Mouse (Mus musculus) kidney, adult 8-10 months (tissue): ENCODE measurements around the gene 4632433K11Rik.
A peak's percentile ranks its signal among the peaks of the same experiment; 100 is the strongest.
"Not testable (repeated sequence)": the region's sequence is repeated elsewhere in the genome, so short reads cannot be mapped to it uniquely, and the experiment has no call there.

ENCODE experiments used
- DNase-seq, 2 experiments: peaks; one replicate each; pipeline ENCODE4 v3.0.0; 2022

4632433K11Rik gene

DNA sequence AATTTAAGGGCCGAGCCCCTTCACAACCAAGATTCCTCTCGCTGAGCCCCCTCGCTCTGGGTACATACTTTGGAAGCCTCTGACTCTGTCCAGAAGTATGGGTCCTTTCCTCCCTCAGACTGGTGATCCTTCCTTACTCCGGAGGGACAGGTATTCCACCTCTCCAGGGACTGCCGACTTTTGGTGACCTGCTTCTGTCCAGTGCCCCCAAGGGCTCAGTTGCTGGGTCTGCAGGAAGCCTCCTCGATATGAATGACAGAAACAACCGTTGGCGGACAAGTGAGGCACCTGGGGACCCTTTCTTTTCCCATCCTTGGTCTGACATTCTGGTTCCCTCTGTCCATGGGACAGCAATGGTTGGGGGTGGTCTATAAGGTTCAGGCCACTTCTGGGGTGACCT is 23.5 kb downstream of the 4632433K11Rik start:
- DNase-seq, result no peak

DNA sequence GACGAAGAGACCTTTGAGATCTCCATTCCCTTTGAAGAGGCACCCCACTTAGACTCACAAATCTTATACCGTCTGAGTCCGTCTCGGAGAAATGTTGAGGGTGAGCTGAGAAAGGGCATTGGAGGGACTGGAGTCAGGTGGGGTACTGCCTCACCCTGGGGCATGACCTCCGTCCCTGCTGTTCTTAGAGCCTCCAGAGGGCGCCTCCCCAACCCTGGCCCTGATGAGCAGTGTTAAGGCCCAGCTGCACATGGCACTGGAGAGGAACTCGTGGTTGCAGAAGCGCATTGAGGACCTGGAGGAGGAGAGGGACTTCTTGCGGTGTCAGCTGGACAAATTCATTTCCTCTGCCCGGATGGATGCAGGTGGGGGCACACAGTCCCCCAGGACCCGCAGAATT is 23.9 kb downstream of the 4632433K11Rik start:
- DNase-seq, result no peak

DNA sequence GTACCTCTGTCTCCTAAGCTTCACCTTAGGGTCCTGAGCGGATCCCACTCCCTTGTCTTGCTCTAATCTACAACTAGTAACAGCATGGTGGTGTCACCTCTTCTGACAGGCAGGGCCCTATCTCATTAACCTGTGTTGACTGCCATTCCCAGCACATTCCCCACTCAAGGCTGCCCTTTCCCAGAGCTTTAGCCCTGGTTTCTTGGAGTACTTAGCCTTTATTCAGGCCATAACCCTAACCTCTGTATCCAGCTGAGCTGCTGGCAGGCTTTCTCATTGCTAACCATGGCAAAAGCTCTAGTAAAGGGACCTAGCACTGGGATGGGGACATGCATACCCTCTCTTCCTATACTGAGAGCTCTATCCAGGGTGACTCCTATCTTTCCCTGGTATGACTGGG is 24.7 kb downstream of the 4632433K11Rik start:
- no peak for DNase-seq

DNA sequence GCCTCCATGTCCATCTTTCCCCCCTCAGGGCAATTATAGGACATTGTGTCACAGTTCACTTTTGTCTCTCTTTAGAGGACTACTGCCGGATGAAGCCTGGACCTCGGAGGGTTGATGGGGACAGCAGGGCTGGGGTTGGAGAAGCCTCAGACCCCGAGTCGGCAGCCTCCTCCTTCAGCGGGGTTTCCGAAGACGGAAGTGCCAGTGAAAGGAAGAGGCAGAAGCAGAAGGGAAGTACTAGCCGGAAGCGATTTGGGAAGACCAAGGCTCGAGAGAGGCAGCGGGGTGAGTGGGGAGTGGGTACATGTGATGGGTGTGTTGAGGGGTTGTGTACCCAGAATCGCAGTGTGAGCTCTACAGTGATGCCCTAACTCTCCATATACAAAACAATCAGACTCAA is 25.5 kb downstream of the 4632433K11Rik start:
- DNase-seq, result no peak

DNA sequence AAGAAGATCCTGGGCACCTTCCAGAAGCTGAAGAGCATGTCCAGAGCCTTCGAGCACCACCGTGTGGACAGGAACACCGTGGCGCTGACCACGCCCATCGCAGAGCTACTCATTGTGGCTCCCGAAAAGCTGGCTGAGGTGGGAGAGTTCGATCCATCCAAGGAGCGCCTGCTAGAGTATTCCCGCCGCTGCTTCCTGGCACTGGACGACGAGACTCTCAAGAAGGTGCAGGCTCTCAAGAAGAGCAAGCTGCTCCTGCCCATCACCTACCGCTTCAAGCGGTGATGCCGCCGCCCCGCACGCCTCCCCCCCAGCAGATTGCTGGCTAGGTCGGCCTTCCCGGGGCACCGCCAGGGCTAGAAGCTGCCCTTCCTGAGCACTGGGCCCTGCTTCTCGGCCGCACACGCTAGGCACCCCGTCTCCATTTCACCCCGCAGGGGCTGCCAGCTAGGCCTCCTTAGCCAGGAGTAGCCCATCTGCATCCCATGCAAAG is 26.4 kb downstream of the 4632433K11Rik start:
- DNase-seq, result peak; percentile 83 to 87

DNA sequence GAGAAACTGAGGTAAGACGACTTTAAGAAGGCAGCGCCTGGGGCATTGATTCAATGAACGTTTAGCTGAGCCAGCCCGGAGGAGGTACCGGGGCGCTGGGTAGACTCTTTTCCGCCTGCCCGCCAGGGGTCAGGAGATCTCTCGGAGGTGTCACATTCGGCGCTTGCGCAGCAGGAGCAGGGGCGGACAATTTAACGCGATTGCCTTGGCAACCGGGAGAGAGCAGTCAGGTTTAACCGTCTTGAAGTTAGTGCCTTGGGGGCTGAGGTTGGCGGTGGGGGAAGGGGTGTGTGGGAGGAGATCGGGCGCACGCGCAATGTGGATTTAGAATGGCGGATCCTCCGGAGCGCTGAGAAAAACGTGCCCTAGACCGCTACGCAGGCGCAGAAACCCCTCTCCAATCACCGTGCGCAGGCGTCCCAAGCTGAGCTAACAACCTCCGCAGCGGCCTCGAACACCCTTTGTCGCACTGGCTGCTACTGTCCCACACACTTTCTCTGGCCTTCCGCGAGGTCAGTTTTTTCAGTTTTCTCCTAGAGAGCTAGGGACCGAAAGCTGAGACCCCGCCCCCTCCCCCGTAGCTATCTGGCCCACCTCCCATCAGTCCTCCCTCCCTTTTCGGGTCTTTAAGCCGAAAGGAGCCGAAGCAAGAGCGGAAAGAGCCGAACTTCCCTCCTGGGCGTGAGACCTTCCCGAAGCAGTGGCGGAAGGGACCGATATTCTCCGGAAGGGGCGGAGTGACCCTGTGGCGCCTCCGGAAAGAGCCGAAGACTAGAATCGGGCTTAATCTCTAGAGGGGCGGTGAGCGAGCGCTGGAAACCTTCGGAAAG is 27.2 kb downstream of the 4632433K11Rik start:
- DNase-seq, result peak; percentile 98 to 99

DNA sequence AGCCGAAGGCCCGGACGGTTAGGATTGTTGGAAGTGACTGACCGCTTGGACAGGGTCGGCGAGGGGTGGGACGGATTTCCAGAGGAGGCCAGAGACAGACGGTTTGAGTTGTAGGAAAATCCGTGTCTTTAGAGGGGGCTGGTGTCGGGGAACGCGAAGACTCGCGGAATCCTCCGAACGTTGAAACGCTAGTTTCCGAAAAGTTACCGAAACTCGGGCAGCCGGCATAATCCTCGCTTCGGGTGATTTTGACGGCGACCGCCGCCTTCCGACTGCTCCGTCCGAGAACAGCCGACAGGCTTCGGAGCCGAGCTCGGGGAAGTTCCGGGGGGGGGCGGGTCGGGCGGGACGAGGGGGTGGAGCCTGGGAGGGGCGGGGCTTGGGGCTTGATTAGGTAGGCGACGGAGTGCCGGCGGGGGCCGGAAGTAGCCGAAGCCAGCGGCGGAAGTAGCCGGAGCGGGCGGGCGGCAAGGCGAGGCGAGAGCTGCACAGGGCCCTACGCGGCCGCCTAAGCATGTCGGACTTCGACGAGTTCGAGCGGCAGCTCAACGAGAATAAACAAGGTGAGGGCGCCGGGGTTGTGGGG is 27.9 kb downstream of the 4632433K11Rik start, which contains the start of gene U2af2:
TSS of gene U2af2 (plus strand) at position 370 of the 586 bp plus-strand sequence.
- peak; percentile 91 to 92 for DNase-seq

DNA sequence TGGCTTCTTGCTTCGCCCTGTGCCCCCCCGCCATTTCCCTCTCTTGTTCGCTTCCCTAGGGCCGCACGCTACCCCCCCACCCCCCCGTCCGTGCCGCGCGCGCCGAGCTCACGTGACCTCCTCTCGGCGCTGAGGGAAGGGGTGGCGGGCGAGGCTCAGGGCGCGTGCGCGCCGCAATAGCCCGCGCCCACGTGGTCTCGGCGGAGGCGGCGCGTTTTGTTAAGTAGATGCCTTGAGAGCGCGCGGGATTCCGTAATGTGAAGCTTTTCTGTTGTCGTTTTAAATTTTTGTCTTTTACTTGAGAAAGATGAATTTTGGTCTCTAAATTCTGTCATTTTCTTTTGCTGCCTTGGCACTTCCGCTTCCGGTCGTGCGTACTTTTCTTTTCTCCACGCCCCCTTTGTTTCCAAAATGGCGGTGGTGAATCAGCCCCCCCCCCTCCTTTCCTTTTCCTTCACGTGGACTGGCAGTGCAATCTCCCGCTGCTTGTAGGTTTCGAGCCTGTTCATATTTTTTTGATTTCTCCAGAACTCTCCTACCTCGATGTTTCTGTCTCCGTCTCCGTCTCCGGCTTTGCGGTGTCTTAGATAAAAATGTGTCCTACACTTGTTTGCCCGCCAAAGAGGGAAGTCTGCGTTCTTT is 28.6 kb downstream of the 4632433K11Rik start:
- peak in 1 of 2 experiments; percentile 69 for DNase-seq

DNA sequence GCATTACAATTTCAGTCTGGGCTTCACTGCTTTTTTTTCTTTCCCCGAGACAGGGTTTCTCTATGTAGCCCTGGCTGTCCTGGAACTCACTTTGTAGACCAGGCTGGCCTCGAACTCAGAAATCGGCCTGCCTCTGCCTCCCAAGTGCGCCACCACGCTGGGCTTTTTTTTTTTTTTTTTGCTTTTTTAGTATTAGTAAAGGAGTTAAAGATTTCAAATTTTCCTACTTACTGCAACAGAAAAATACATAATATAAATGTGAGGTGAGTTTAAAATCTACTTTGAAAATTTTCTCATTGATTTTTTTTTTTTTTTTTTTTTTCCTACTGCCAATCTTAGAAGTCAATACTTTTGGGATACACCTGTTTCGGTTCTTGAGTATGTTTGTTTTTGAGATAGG is 31.0 kb downstream of the 4632433K11Rik start:
- no peak for DNase-seq

DNA sequence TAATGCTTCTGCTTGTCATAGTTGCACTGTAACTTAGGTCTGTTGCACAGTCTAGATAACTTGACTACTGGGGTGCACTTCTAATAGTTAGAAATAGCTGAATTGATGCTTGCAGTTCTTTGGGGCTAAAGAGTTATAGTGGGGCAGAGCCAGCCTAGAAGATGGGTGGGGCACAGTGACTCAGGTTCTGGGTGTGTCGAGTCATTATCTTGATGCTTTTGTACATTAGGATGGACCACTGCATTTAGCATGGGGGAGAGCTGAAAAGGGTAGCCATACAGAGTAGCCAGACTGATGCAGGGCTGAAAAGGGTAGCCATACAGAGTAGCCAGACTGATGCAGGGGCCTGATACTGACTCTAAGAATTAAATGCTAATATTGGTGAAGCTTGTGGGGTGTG is 39.7 kb downstream of the 4632433K11Rik start:
- no peak for DNase-seq

DNA sequence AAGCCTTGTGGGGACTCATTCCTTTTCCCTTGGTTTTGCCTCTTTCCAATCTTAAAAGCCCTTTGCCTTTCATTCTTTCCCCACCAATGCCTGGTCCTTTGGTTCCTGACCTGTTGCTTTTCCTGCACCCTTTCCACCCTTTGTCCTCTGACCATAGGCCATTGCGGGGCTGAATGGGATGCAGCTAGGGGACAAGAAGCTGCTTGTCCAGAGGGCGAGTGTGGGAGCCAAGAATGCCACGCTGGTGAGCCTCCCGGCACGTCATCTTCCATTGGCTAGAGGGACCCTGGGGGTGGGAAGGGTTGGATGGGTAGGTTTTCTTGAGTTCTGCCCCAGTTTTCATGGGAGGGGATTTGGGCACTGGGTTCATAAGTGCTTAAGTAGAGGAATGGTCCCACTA is 41.1 kb downstream of the 4632433K11Rik start:
- peak in 1 of 2 experiments; percentile 40 for DNase-seq

DNA sequence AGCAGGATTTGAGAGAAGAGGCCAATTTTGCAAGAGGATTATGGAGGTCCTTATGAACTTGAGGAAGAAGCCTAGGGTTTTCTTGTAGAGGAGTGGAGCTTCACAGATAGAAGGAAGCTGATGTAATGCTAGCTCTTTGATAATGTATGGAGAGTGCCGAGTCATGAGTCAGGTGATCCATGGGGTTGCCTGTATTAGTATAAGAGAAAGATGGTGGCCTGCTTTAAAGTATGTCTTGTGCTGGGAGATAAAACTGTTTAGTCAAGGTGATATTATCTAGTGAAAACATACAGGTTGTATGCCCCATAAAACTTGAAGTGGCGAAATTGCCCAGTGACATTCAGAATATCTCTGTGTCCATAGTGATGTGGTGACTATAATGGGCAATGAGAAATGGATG is 43.0 kb downstream of the 4632433K11Rik start:
- no peak for DNase-seq

DNA sequence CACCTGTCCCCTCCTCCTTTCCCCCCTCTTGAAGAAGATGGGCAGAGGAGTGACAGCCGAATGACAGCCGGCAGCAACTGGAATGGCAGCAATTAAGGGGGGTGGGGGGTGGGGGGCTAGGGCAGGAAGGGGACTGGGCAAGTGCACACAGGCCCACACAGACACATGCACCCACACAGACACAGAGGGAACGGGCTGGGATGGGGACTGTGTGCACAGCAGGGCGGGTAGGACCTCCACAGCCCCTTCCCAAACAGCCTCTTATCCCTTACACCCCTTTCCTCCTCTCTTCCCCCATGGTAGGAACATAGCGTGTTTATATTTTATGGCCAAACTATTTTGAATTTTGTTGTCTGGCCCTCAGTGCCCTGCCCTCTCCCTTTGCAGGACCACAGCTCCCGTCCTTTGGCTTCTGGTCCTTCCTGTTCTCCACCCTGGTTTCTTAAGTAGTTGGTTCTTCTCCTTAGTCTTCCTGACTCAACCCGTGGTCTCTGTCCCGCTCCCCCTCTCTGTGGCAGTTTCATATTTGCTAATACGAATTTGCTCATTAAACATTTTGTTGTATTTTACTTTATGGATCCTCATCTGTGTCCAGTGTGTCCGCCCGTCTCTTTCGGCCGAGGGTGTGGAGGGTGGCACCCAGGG is 45.6 kb downstream of the 4632433K11Rik start:
- not testable (repeated sequence) for DNase-seq

DNA sequence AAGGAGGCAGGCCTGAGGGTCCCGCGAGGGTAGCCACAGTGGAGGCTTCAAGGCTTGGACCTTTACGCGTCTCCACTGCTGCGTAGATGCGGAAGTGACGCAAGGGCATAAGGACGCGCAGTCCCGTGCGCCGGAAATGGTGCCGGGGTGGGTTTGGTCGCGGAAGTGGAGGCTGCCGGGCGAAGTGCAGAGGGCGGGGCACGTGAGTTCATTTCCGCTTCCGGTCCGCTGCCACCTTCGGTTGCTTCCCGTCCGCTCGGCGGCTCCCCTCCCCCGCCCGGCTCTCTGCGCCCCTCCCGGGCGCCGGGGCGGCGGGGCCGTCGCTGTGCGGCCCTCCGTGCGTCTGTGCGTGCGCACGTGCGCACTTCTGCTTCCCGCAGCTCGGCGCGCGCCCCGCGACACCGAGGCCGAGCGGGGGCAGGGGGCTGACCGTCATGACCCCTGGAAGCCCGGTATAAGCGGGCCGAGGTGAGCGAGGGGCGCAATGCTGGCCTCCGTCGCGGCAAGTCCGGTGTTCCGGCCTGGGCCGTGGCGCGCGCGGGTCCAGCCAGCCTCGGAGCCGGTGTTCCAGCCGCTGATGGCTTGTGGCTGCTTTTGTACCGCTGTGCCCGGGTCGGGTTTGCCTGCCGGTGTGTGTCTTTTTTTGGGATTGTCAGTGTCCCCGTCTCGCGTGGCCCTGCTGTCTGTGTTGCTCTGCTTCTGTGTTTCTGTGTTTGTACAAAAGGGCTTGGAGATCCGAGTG is 46.3 kb downstream of the 4632433K11Rik start, which contains the start of gene Epn1:
TSS of gene Epn1 (plus strand) at position 226 of the 742 bp plus-strand sequence.
- peak; percentile 96 for DNase-seq

DNA sequence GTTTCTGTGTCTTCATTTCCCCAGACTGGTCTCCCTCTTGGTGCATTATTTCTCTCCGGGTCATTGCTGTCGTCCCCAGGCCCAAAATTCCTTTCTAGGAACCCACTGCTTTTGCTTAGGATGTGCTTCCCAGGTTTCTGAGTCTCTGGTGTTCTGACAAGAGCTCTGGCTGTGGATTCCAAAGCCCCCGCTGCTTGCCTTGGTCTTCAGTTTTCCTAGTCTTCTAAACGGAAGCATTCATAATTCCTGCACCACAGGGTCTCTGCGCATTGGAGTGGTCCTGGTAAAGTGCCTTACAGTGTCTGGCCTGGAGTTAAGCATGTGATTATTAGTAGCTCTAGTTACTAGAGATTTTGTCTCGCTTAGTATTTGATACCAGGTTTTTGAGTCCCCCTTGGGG is 46.9 kb downstream of the 4632433K11Rik start:
- no peak for DNase-seq

DNA sequence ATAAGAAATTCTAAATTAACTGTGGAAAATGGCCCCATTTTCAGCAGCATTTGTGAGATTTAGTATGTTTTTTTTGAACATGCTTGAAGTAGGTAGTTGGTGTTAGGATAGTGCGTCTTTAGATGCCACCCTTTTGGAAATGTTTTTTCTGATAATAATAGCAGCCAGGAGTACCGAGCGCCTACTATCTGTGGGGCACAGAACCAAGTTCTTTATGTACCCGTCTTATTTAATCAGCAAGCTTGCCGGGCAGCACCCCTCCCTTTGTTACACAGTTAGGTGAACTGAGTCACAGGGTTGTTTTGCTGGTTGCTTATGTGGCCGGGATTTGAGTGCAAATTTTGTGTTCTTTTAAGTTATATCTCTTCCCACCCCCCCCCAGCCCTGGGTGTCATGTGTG is 47.3 kb downstream of the 4632433K11Rik start:
- DNase-seq, result no peak

DNA sequence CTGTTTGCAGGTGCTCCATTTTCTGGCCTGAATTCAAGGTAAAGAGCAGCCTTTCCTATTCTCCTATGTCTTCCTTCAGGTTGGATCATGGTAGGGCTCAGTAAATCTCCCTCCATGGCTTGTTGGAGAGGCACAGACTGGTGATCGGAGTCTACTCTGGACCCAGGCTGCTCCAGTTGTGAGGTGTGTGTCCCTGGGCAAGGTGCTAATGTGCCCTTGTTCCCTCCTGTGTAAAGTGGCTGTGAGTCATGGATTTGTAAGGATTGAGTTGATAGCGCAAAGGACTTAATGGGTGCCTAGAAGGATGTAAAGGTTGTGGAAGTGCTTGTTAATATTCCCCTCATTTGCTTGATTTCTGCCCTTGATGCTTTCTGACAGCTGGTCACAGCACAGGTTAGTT is 48.0 kb downstream of the 4632433K11Rik start:
- no peak for DNase-seq

DNA sequence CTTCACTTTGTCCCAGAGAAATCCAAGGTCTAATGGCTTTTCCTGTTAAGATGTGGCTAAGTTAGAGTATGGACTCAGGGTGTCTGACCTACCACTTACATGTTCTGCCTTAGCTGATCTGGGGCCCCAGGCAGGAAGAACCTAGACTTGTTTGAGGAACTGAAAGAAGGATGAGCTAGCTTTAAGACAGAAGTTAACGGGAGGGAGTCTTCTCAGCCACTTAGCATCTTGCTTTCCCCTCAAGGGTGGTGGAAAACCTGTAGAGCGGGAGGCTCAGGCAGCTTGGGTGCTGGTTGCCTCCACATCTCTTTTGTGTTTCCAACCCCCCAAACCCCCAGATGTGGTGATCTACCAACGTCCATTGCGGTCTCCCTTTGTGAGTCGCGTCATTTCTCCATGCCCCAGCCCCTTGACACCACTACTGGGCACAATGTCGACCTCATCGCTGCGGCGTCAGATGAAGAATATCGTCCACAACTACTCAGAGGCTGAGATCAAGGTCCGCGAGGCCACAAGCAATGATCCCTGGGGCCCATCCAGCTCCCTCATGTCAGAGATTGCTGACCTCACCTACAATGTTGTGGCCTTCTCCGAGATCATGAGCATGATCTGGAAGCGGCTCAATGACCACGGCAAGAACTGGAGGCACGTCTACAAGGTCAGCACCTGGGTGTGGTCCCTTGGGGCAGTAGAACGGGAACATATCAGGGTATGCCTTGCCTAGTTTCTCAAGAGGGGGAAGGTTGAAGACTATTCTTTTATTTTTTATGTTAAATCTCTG is 49.6 kb downstream of the 4632433K11Rik start:
- DNase-seq, result peak; percentile 67 to 74
